Mouse (Mus musculus) 416B (cell line): ENCODE results near the gene Gm13697.
"Not testable (repeated sequence)": the region's sequence is repeated elsewhere in the genome, so short reads cannot be mapped to it uniquely, and the experiment has no call there.

Experiments
- DNase-seq: peaks from one replicate; pipeline ENCODE4 v3.0.0; 2011; ENCODE audit warnings: low read depth

Gene Gm13697

GRCm38 (mm10) chr2:83984443-83984842, at the start of gene Gm13697:
Gene Gm13697 (plus strand): TSS chr2:83984743.
- not testable (repeated sequence) for DNase-seq

GRCm38 (mm10) chr2:83940931-83941361, 43.6 kb upstream of the Gm13697 start, which contains the start of gene Zswim2:
Gene Zswim2 (minus strand): TSS chr2:83941228.
- no peak for DNase-seq

DNA sequence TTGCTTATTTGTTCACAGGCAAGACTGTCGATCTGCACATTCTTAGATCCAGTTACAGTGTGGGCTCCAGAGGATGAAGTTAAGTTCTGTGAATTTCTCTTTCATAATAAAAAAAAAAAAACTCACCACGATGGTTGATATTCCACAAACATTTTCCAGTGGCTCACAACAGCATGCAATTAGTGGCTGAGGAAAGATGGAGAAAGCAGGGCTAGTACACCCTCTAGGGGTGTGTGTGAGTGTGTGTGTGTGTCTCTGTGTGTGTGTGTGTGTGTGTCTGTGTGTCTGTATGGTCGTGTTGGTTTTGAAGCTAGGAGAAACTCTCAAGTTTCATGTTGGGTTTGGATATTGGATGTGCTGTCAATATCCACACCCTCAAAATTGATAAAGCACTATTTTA, 43.2 kb upstream of the Gm13697 start:
- DNase-seq: peak; percentile 16

- DNase-seq: peak; percentile 75
These were observed 42.8 kb upstream of the Gm13697 start for GRCm38 (mm10) chr2:83941792-83942191.

GRCm38 (mm10) chr2:83955393-83955792, 29.1 kb upstream of the Gm13697 start, which contains the start of gene Gm13698:
Gene Gm13698 (plus strand): TSS chr2:83955693.
- DNase-seq: not testable (repeated sequence)

DNA sequence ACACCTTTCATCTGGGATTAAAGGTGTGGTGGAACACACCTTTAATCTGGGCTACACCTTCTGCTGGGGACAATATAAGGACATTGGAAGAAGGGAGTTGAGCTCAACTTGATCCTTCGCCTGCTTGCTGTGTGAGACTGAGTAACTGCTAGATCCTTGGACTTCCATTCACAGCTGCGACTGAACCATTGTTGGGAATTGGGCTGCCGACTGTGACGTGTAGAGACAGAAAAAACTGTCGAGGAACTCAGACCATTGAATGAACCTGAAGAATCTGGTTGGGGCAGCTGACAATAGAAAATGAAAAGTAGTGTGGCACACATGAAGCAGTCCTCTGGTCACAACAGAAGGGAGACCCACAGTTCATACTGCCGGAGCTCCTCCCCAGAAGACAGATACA, 23.3 kb upstream of the Gm13697 start, which contains the start of gene Gm13693:
TSS of gene Gm13693 (plus strand) at position 301 of the 400 bp plus-strand sequence.
- DNase-seq: not testable (repeated sequence)

GRCm38 (mm10) chr2:83967013-83967412, 17.5 kb upstream of the Gm13697 start, which contains the start of gene Gm13695:
Gene Gm13695 (plus strand): TSS chr2:83967313.
- DNase-seq: not testable (repeated sequence)

DNA sequence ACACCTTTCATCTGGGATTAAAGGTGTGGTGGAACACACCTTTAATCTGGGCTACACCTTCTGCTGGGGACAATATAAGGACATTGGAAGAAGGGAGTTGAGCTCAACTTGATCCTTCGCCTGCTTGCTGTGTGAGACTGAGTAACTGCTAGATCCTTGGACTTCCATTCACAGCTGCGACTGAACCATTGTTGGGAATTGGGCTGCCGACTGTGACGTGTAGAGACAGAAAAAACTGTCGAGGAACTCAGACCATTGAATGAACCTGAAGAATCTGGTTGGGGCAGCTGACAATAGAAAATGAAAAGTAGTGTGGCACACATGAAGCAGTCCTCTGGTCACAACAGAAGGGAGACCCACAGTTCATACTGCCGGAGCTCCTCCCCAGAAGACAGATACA, 11.7 kb upstream of the Gm13697 start, which contains the start of gene Gm13696:
TSS of gene Gm13696 (plus strand) at position 301 of the 400 bp plus-strand sequence.
- DNase-seq: not testable (repeated sequence)

DNA sequence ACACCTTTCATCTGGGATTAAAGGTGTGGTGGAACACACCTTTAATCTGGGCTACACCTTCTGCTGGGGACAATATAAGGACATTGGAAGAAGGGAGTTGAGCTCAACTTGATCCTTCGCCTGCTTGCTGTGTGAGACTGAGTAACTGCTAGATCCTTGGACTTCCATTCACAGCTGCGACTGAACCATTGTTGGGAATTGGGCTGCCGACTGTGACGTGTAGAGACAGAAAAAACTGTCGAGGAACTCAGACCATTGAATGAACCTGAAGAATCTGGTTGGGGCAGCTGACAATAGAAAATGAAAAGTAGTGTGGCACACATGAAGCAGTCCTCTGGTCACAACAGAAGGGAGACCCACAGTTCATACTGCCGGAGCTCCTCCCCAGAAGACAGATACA, 5.9 kb upstream of the Gm13697 start, which contains the start of gene Gm13694:
TSS of gene Gm13694 (plus strand) at position 301 of the 400 bp plus-strand sequence.
- DNase-seq: not testable (repeated sequence)

DNA sequence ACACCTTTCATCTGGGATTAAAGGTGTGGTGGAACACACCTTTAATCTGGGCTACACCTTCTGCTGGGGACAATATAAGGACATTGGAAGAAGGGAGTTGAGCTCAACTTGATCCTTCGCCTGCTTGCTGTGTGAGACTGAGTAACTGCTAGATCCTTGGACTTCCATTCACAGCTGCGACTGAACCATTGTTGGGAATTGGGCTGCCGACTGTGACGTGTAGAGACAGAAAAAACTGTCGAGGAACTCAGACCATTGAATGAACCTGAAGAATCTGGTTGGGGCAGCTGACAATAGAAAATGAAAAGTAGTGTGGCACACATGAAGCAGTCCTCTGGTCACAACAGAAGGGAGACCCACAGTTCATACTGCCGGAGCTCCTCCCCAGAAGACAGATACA, 5.7 kb downstream of the Gm13697 start, which contains the start of gene Gm13691:
TSS of gene Gm13691 (plus strand) at position 301 of the 400 bp plus-strand sequence.
- not testable (repeated sequence) for DNase-seq

DNA sequence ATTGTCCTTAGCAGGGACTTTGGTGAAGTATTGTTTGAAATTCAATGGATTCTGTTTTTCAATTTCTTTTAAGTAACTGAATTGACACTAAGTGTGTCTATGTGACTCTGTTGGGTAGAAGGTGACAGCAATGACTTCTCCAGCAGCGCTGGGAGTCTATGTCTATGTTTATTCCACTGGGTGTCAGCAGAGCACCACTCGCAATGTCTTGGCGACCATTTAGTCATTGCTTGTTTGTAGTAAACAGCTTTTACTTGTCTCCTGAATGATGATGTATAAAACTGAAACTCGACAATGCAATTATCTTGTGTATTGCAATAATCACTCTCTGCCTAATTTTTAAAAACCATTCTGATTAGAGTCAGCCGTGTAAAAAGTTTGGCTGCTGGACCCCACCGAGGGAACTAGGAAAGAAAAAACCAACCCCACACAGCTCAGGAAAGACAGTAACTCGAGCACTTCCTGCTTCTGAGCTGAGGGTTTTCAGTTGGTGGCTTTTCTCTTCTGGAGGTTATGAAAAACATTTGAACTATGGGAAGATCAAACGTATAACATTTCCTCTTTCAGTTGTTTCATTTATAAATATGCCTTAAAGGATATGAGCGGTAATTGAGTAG, 9.2 kb downstream of the Gm13697 start:
- peak; percentile 94 for DNase-seq

- not testable (repeated sequence) for DNase-seq
These were observed 10.0 kb downstream of the Gm13697 start for GRCm38 (mm10) chr2:83994526-83994925.

- no peak for DNase-seq
These were observed 24.4 kb downstream of the Gm13697 start for GRCm38 (mm10) chr2:84008913-84009312.

DNA sequence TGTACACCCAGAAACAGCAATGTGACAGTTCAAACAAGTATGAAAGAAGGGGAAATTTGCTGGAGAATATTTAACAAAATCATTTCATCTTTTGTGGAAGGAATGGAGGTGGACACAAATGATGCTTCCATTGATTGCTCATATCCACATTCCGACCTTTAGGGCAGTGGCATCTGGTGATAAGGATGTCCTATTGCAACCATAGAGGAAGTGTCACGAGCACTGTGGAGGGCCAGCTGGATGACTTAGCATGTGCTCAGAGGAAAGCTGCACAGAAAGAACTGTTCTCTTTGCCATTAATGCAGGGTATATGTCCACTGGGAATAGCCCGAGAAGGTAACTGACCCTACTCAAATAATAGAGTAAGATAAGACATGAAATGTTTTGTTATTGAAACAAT, 25.3 kb downstream of the Gm13697 start:
- DNase-seq: peak; percentile 85

DNA sequence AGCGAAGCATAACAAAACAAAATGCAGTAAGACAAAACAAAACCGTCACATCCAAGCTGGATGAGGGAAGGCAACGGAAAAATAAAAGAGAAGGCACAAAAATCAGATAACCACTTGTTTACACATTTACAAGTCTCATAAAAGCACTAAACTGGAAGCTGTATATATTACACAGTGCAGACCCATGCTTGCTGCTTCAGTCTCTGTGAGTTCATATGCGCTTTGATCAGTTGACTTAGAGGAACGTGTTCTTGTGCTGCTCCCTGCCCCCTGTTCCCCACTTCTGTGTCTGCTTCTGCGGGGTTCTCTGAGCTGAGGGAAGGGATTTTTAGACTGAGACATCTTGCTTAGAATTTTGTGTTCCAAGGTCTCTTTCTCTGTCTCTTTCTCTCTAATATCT, 30.0 kb downstream of the Gm13697 start:
- no peak for DNase-seq

DNA sequence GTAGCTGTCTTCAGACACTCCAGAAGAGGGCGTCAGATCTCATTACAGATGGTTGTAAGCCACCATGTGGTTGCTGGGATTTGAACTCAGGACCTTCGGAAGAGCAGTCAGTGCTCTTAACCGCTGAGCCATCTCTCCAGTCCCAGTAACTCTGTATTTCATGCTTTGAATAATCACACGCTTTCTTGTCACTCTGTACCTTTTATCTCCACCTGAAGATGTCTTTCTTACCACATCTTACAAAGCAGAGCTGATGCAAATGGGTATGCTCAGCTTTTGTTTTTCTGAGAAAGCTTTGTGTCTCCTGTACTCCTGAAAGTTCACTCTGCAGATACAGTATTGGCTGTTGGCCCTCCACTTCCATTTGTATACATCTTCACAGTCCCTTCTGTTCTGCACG, 31.7 kb downstream of the Gm13697 start:
- not testable (repeated sequence) for DNase-seq

DNA sequence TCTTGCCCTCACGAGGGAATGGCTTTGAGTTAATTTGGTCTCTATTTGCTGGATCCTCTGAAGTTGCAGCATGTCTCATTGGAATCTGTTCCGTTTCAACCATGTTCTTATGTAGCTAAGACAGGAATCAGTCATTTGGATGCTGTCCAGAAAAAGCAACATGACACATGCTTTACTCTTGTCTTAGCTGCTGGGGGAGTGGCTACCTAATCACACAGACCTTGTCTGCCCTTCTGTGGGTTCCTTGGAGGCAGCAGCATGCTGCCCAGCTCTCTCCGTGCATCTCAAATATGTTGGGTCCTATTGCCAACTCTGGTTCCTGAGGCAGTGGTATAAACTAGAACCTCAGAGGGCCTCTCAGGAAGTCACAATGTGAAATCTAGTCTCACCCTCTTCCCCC, 33.8 kb downstream of the Gm13697 start:
- peak; percentile 92 for DNase-seq

DNA sequence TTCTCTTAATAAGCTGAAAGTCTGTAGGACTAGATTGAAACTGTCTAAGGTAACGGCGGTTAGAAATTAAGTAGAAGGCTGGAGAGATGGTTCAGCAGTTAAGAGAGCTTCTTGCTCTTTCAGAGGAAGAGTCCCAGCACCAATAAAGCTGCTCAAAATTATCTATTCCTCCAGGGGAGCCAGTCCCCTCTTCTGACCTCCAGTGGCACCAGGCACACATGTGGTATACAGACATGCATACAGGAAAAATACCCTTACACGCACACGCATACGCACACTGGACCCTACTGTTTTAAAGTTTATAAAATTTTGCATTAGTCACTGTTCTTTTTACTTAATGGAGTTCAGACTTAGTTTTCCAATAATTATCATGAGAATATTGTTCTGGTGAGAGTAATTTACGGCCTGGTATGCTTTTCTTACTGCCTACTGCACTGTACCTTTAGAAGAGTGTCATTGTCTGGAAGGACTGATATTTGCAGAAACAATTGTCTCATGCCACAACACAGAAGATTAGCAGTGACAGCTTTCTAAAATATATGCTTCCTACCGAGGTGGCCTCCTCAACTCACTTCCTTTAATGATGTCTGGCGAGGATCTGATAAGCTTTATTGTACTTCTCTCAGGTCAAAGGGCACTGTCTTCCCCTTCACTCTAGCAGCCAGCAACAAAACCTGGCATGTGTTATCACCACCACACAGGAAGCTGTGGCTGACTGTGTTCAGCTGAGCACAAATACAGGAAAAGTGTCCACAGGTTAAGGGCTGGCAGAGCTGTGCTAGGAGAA, 35.2 kb downstream of the Gm13697 start:
- DNase-seq: peak; percentile 99

DNA sequence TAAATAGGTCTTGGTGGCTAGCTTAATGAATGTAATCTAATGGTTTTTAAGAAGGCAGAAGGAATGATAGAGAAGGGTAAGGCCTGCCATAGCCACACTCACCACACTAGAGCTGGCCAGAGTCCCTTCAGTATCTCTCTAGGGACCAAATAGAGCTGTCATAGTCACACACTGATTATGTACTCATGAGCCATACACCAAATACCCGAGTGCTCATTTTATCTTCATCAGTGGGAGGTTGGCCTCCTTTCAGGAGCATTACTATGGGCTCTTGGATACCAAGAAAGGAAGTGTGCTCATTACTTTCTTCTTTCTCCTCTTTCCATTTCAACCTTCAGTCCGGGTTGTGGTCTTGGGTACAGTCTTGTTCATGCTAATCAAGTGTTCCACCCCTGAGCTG, 37.4 kb downstream of the Gm13697 start:
- DNase-seq: no peak

DNA sequence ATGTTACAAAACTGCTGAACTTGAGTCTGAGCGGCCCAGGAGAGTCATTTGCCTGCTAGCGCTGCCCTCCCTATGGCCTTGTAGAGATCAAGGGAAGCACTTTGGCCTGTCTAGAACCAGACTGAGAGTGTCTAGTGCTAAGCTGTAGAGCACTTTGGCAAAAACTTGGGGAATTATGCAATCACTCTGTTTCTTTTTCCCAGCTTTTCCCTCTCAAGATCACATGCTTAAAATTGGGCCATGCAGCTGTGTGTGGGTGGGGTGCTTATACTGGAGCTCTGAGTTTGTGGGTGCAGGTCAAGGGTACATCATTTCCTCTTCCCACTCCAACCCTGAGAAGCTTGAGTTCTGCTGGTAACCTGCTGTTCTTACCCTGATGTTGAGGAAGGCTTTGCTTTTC, 38.4 kb downstream of the Gm13697 start:
- no peak for DNase-seq

DNA sequence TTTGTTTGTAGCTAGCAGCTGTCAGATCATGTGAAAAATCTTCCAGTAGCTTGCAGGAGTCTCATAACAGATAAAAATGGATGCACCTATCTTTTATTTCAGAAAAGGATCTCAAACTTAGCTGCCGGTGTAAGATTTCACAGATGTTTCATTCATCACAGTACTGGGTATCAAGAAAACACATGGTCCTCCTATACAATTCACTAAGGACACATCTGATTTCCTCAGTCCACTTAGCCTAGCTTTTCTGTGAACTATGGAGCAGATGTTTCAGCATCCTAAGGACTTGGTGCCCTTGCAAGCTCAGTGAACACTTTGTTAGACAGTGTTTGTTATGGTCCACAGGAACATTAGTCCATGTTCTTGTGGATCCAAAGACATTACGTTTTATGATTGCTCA, 38.8 kb downstream of the Gm13697 start:
- no peak for DNase-seq

GRCm38 (mm10) chr2:84025217-84025616, 40.7 kb downstream of the Gm13697 start:
- no peak for DNase-seq

GRCm38 (mm10) chr2:84032505-84032904, 48.0 kb downstream of the Gm13697 start:
- DNase-seq: no peak
